ENCODE assay signal across 23 mouse cellular contexts in genomic region chr1:92028158-92028557, GRCm38 (mm10).
DNase-seq lines count a peak whose midpoint lies in the region; ATAC-seq lines count a peak whose summit lies in the region.
"Had no signal": no experiment of that assay in that cellular context is flagged by ENCODE, and none has a peak within 500 bp of the region (broad histone marks: within the 10 kb centered on the region; RNA-seq: fewer than 3 reads in every experiment).

No protein-coding gene starts in this region.

- no peak for ATAC-seq in megakaryocyte, adult 5-6 weeks (ENCODE audit: poor library complexity, severe bottlenecking)
- no peak for ATAC-seq in cerebellum, adult (ENCODE audit: insufficient number of reproducible peaks, low FRiP score, low TSS enrichment)
- ATAC-seq: inflammation-experienced regulatory T-cells, adult 6 months had no signal

- no peak overlapping the region for H3K27ac ChIP-seq in heart, embryonic 10.5 days
- H3K27ac ChIP-seq: forebrain, embryonic 12.5 days; heart, embryonic 13.5 days; hindbrain, embryonic 13.5 days; liver, embryonic 13.5 days had no signal

- no peaks in the 10 kb centered on the region for H3K9me3 ChIP-seq in heart, embryonic 10.5 days
- peaks cover 11% of the 10 kb centered on the region for H3K9me3 ChIP-seq in megakaryocyte, embryonic 14.5 days
- H3K9me3 ChIP-seq: forebrain, embryonic 12.5 days; heart, embryonic 13.5 days; hindbrain, embryonic 13.5 days; liver, embryonic 13.5 days had no signal

- peaks cover 24% of the 10 kb centered on the region for H3K36me3 ChIP-seq in heart, embryonic 10.5 days
- peaks cover 46% of the 10 kb centered on the region for H3K36me3 ChIP-seq in megakaryocyte, embryonic 14.5 days (replicated peaks; ENCODE audit: low read length)

- no peak overlapping the region for H3K4me3 ChIP-seq in heart, embryonic 10.5 days
- peak overlapping the region; percentile 12 for H3K4me3 ChIP-seq in megakaryocyte, embryonic 14.5 days (replicated peaks)
- H3K4me3 ChIP-seq: forebrain, embryonic 12.5 days; heart, embryonic 13.5 days; hindbrain, embryonic 13.5 days; liver, embryonic 13.5 days had no signal

- H3K4me1 ChIP-seq in heart, embryonic 10.5 days, result no peaks in the 10 kb centered on the region
- peaks cover 8% of the 10 kb centered on the region for H3K4me1 ChIP-seq in megakaryocyte, embryonic 14.5 days
- H3K4me1 ChIP-seq: forebrain, embryonic 12.5 days; heart, embryonic 13.5 days; liver, embryonic 13.5 days had no signal

- no peaks in the 10 kb centered on the region for H3K27me3 ChIP-seq in heart, embryonic 10.5 days (ENCODE audit: insufficient read depth, poor library complexity, severe bottlenecking)
- no peaks in the 10 kb centered on the region for H3K27me3 ChIP-seq in megakaryocyte, embryonic 14.5 days (replicated peaks)
- H3K27me3 ChIP-seq: forebrain, embryonic 12.5 days; heart, embryonic 13.5 days; hindbrain, embryonic 13.5 days; liver, embryonic 13.5 days had no signal

- peak; percentile 98 for DNase-seq in heart, adult 11 months
- DNase-seq in heart, embryonic 10.5 days (ENCODE audit: low spot score), result no peak
- DNase-seq in gastrocnemius, adult 8-10 months (ENCODE audit: low spot score in 2 of 2), result peak; percentile 72 to 84
- DNase-seq in heart, postnatal 36 days, result peak; percentile 45 to 49
- DNase-seq in spleen, adult 18-20 months, result no peak
- DNase-seq: B cell, adult 2 months; cerebellum, adult 9-10 months; kidney, adult 8-10 months; kidney, postnatal 14 days; layer of hippocampus, adult 9-11 months; liver, embryonic 13.5 days; lung, embryonic 14.5 days; lung, postnatal 4 days; retina, postnatal 1 day; right cerebral cortex, postnatal 4 days; thymus, postnatal 4 days had no signal

- intact Hi-C loops in heart, postnatal 36 days (cut with DNase I), result no loop called here

- 92% methylated on average over 2 of the region's 2 CpGs for WGBS in heart, embryonic 10.5 days

Comparison
In these comparisons a context has a peak if more than half of its experiments do, and no peak if none do; other contexts are left out.
1. DNase-seq: peak in heart, adult 11 months (single experiment), gastrocnemius, adult 8-10 months (2 of 2) and heart, postnatal 36 days (2 of 2); none in heart, embryonic 10.5 days (single experiment) and spleen, adult 18-20 months (0 of 2).